Mouse (Mus musculus) midbrain, embryonic 14.5 days (tissue): ENCODE results near the gene Fam193a. TPM values are rescaled to one million over a fixed set of nuclear protein-coding genes. Genes with fewer than 3 reads are reported as not detected.

ENCODE experiments used
- ATAC-seq: fragments of 200-750 bp; cut with Nextera tagmentation; 2 replicates; pipeline ENCODE4 v1.8.0; 2017; ENCODE audit warnings: moderate number of reproducible peaks, moderate library complexity; ENCODE audit not compliant: low FRiP score, low TSS enrichment
- DNase-seq: peaks from one replicate; pipeline ENCODE4 v3.0.0-alpha.2; 2015
- H3K27ac ChIP-seq: fragments of 300-500 bp; sonication (generic); replicated peaks from 2 replicates; pipeline ENCODE4 v1.5.1; 2014; ENCODE audit warnings: mild to moderate bottlenecking, low read depth, low read length, moderate library complexity
- H3K27me3 ChIP-seq: fragments of 300-500 bp; sonication (generic); 2 replicates; pipeline ENCODE4 v1.6.1; 2014; ENCODE audit warnings: low read length, control low read depth, mixed read lengths; ENCODE audit not compliant: control insufficient read depth, insufficient read depth
- H3K36me3 ChIP-seq: fragments of 300-500 bp; sonication (generic); 2 replicates; pipeline ENCODE4 v1.6.1; 2014; ENCODE audit warnings: low read length, control low read depth; ENCODE audit not compliant: control insufficient read depth, insufficient read depth
- H3K4me1 ChIP-seq: fragments of 300-500 bp; sonication (generic); 2 replicates; pipeline ENCODE4 v1.6.1; 2014; ENCODE audit warnings: mild to moderate bottlenecking, antibody characterized with exemption, low read length, control low read depth; ENCODE audit not compliant: control insufficient read depth, insufficient read depth
- H3K4me2 ChIP-seq: fragments of 300-500 bp; sonication (generic); 2 replicates; pipeline ENCODE4 v1.6.1; 2014; ENCODE audit warnings: mild to moderate bottlenecking, low read length, moderate library complexity
- H3K4me3 ChIP-seq: fragments of 300-500 bp; sonication (generic); replicated peaks from 2 replicates; pipeline ENCODE4 v1.5.1; 2014; ENCODE audit warnings: low read depth, low read length
- H3K9ac ChIP-seq: fragments of 300-500 bp; sonication (generic); replicated peaks from 2 replicates; pipeline ENCODE4 v1.6.1; 2014; ENCODE audit warnings: mild to moderate bottlenecking, low read length, moderate library complexity
- H3K9me3 ChIP-seq: fragments of 300-500 bp; sonication (generic); 2 replicates; pipeline ENCODE4 v1.6.1; 2016; ENCODE audit warnings: low read length, control low read depth, mixed read lengths; ENCODE audit not compliant: control insufficient read depth
- WGBS: fragments of 180-500 bp; shearing (Covaris S2); extraction: QIAGEN DNeasy Blood & Tissue Kit; methylation state at CpG from one replicate; pipeline ENCODE4 v1.1.7; 2014; 5-methylcytosine and 5-hydroxymethylcytosine counted together
- polyA plus RNA-seq: library from polyadenylated mRNA; unstranded; fragments of >200 nt; fragmentation: Nextera tagmentation; extraction: Ambion mirVana; gene quantifications from 2 replicates; pipeline ENCODE4 v1.2.1, GENCODE M21; 2014

Gene Fam193a
- polyA plus RNA-seq, 1 experiment from 2014 or later: 21.9 TPM

DNA sequence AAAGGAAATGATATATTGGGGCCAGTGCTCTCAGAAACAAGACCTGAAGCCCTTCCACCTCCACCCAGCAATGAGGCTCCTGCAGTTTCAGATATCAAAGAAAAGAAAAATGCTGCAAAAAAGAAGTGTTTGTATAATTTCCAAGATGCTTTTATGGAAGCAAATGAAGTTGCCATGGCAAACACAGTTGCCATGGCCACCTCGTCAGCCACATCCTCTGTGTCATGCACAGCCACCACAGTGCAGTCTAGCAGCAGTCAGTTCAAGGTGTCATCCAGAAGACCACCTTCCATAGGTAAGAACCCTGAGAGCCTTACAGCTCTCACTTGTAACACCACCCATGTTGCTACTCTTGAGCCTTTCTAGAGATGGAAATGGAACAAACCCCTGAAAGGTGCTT lies 89.3 kb downstream of the Fam193a start:
- Histone ChIP-seq H3K36me3 (peaks cover 81% of the 10 kb centered on the region), H3K4me2 (no peak overlapping the region)
- DNase-seq: no peak

DNA sequence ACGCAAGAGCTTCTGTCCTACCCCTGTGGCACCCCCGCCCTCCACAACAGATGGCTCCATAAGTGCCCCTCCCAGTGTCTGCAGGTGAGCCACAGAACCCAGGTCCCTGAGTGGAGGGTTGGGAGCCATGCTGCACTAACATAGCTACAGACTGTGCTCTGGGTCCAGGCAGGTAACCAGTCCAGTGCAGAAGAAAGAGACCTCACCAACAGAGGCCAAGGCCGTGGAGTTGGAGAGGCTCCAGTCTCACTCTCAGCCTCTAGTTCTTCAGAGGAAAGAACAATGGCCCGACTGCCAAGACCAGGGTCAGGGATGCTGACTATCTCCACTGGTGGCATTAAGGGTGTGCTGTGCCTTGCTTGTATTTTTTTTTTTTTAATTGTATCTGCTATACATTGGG lies 91.6 kb downstream of the Fam193a start:
- DNase-seq: no peak
- Histone ChIP-seq H3K4me1 (no peaks in the 10 kb centered on the region), H3K4me2 (no peak overlapping the region), H3K27ac (no peak overlapping the region), H3K9ac (no peak overlapping the region), H3K27me3 (no peaks in the 10 kb centered on the region), H3K4me3 (no peak overlapping the region), H3K9me3 (no peaks in the 10 kb centered on the region), H3K36me3 (peaks cover 93% of the 10 kb centered on the region)
- WGBS: 93% methylated on average over 4 of the region's 4 CpGs
- no peak for ATAC-seq

More for the DNA sequence above, 89.3 kb downstream of the Fam193a start:
- Histone ChIP-seq H3K27ac (no peak overlapping the region), H3K4me1 (no peaks in the 10 kb centered on the region), H3K9ac (no peak overlapping the region), H3K9me3 (no peaks in the 10 kb centered on the region), H3K27me3 (no peaks in the 10 kb centered on the region), H3K4me3 (no peak overlapping the region)
- no peak for ATAC-seq
- WGBS: 86% methylated on average over 1 of the region's 1 CpGs

DNA sequence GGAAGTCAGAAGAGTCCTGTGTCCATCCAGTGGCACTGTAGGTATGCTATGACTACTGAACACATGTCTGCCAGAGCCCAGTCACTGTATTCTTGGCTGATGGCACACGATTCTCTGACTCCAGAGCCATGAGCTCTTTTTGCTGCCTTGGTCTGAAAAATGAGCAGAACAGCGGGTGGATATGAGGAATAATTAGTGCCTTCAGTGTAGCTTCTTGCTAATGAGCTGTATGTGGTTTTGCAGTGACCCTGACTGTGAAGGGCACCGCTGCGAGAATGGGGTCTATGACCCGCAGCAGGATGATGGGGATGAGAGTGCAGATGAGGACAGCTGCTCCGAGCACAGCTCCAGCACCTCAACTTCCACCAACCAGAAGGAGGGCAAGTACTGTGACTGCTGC lies 92.1 kb downstream of the Fam193a start:
- WGBS: 93% methylated on average over 6 of the region's 6 CpGs
- peaks cover 95% of the 10 kb centered on the region for H3K36me3 ChIP-seq
- H3K4me2 ChIP-seq: no peak overlapping the region
- H3K9me3 ChIP-seq: no peaks in the 10 kb centered on the region
- no peak overlapping the region for H3K9ac ChIP-seq
- ATAC-seq (no peak), DNase-seq (no peak)
- H3K4me3 ChIP-seq: no peak overlapping the region
- no peaks in the 10 kb centered on the region for H3K27me3 ChIP-seq
- H3K4me1 ChIP-seq: no peaks in the 10 kb centered on the region
- no peak overlapping the region for H3K27ac ChIP-seq

DNA sequence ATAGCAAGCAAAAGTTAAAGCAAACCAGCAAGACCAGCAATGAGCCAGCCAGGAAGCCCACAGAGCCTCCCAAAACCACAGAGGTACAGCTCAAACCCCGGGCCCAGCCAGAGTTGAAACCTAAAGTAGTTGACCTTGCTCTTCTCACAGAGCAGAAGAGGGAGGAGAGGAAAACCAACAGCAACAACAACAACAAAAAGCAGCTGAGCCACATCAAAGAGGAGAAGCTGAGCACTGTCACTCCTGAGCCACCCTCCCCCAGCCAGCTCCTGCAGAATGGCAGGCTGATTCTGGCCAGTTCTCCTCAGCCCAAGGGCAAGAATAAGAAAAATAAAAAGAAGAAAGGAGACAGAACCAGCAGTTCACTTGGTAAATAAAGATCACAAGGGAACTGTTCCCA lies 96.3 kb downstream of the Fam193a start:
- H3K9me3 ChIP-seq: no peaks in the 10 kb centered on the region
- no peak overlapping the region for H3K4me2 ChIP-seq
- no peak overlapping the region for H3K9ac ChIP-seq
- ATAC-seq (no peak), DNase-seq (no peak)
- H3K27ac ChIP-seq: no peak overlapping the region
- H3K4me1 ChIP-seq: no peaks in the 10 kb centered on the region
- H3K4me3 ChIP-seq: no peak overlapping the region
- peaks cover 70% of the 10 kb centered on the region for H3K36me3 ChIP-seq
- 95% methylated on average over 1 of the region's 1 CpGs for WGBS
- no peaks in the 10 kb centered on the region for H3K27me3 ChIP-seq

DNA sequence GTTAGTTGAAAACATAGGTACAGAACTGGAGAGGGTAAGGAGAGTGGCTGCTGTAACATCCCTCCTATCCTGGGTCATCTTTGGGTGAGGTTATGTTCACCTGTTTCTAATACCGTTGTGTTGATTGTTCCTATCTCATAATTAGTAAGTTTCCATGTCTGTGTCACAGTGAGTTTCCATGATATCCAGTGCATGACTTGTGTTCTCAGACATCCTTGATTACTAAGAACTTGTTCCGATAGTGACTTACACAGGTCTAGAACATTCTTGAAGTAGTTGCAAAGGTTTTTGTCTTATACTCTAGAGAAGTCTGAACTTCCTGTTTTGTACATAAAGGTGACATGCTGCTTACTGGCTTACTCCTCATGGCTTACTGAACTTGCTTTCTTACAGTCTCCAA lies 96.9 kb downstream of the Fam193a start:
- DNase-seq: no peak
- 98% methylated on average over 2 of the region's 2 CpGs for WGBS
- no peak overlapping the region for H3K4me2 ChIP-seq
- H3K9me3 ChIP-seq: no peaks in the 10 kb centered on the region
- no peak overlapping the region for H3K9ac ChIP-seq
- H3K36me3 ChIP-seq: peaks cover 64% of the 10 kb centered on the region
- H3K27me3 ChIP-seq: no peaks in the 10 kb centered on the region
- no peak overlapping the region for H3K27ac ChIP-seq
- no peak overlapping the region for H3K4me3 ChIP-seq
- H3K4me1 ChIP-seq: no peaks in the 10 kb centered on the region
- ATAC-seq: no peak

DNA sequence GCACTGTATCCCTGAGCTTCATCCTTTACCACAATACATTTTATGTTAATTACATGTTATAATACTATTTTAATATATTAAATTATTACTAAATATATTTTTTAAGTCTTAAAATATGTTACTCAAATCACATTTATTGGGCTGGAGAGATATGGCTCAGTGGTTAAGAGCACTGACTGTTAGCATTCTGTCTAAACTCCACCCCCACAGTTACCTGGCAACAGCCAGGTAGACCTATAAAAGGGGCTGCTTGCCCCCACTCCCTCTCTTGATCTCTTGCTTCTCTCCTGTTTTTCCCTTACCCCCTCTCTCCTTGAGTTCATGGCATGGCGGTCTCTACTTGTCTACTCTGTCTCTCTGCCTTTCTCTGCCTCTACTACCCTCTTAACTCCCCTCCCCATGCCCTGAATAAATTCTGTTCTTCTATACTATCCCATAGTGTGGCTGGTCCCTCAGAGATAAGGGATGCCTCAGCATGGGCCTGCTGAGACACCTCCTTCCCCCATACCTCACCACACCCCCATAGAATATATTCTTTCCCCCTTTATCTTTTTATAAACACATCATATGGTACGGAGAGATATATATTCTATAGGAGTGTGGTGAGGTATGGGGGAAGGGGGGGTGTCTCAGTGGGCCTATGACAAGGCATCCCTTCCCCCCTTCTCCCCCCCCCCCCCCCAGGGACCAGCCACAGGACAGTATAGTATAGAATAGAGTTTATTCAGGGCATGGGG lies 98.5 kb downstream of the Fam193a start:
- H3K4me1 ChIP-seq: no peaks in the 10 kb centered on the region
- H3K36me3 ChIP-seq: peaks cover 55% of the 10 kb centered on the region
- H3K4me3 ChIP-seq: no peak overlapping the region
- no peaks in the 10 kb centered on the region for H3K9me3 ChIP-seq
- ATAC-seq (no peak), DNase-seq (no peak)
- 97% methylated on average over 2 of the region's 2 CpGs for WGBS
- H3K9ac ChIP-seq: no peak overlapping the region
- H3K4me2 ChIP-seq: no peak overlapping the region
- H3K27me3 ChIP-seq: no peaks in the 10 kb centered on the region
- H3K27ac ChIP-seq: no peak overlapping the region

DNA sequence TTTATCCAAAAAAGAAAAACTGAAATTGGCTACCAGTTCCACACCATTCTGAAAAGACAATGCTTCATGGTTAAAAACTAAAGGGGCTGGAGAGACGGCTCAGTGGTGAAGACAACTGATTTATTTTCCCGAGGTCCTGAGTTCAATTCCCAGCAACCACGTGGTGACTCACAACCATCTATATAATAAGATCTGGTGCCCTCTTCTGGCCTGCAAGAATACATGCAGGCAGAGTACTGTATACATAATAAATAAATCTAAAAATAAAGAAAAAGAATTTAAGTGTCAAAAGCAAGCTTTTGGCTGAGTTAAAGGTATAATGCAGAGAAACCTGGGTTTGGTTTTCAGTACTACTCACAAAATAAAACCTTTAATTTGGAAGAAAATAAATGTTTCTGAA lies 111.2 kb downstream of the Fam193a start:
- Histone ChIP-seq H3K36me3 (peaks cover 78% of the 10 kb centered on the region), H3K4me2 (no peak overlapping the region), H3K9ac (no peak overlapping the region), H3K4me1 (no peaks in the 10 kb centered on the region), H3K27ac (no peak overlapping the region), H3K4me3 (no peak overlapping the region), H3K9me3 (no peaks in the 10 kb centered on the region), H3K27me3 (no peaks in the 10 kb centered on the region)
- no peak for ATAC-seq
- no peak for DNase-seq
- 85% methylated on average over 3 of the region's 3 CpGs for WGBS

DNA sequence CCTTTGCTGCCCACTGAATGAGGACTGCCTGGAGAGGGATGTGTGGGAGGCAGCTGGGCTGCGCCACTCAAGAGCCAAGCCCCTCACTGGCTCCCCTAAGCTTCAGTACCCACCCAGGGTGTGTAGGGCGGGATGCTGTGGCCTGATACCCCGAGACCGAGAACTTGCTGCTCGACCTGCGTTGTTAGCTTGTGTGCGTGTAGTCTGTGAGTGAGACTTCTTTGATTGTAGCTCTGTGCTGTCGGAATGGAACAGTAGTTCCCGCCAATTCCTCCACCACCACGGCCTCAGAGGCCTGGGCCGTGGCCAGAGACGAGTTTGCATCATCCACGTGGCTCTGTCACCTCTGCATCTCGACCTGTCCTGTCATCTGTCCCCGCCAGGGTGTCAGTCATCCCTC lies 116.0 kb downstream of the Fam193a start:
- H3K27ac ChIP-seq: no peak overlapping the region
- ATAC-seq (no peak), DNase-seq (no peak)
- H3K9ac ChIP-seq: no peak overlapping the region
- H3K4me2 ChIP-seq: no peak overlapping the region
- 94% methylated on average over 15 of the region's 15 CpGs for WGBS
- no peaks in the 10 kb centered on the region for H3K9me3 ChIP-seq
- H3K4me1 ChIP-seq: no peaks in the 10 kb centered on the region
- no peaks in the 10 kb centered on the region for H3K27me3 ChIP-seq
- no peak overlapping the region for H3K4me3 ChIP-seq
- H3K36me3 ChIP-seq: peaks cover 57% of the 10 kb centered on the region

DNA sequence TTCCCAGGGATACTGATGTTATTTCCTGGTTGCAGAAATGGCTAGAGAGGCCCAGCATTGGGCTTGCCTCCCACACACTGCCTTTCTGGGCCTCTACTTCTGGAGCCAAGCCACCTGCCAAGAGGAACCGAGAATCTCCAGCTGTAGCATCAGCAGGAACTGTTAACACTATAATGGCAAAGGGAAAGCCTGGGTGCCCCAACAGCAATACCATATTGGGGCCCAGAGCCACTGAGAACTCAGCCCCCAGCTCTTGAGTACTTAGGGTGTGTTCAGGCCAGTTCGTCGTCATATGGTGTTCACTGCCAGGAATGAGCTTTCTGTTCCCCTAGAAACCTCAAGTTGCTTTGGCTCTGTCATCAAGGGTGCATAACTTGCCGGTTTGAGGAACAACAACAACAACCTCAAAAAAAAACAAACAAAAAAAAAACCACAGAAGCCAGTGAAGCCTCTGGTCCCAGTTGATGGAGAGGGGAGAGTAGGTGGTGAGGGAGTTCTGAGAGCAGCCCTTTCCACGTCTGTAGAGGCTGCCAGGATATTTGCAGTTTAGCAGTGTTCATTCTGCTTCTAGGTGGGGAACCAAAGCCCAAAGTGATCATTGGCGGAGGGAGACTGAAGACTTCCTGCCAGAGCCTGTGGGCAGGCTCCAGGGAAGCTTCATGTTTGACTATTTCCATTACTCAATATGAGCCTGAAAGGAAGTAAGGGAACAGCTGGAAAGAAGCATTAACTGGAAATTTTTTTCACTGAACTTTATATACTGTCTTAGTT lies 117.8 kb downstream of the Fam193a start:
- 85% methylated on average over 6 of the region's 6 CpGs for WGBS
- H3K36me3 ChIP-seq: peaks cover 43% of the 10 kb centered on the region

More for the DNA sequence above, 117.8 kb downstream of the Fam193a start:
- no peaks in the 10 kb centered on the region for H3K9me3 ChIP-seq
- no peaks in the 10 kb centered on the region for H3K4me1 ChIP-seq
- H3K27ac ChIP-seq: no peak overlapping the region
- no peak overlapping the region for H3K9ac ChIP-seq
- DNase-seq (no peak), ATAC-seq (no peak)
- no peaks in the 10 kb centered on the region for H3K27me3 ChIP-seq
- no peak overlapping the region for H3K4me3 ChIP-seq
- H3K4me2 ChIP-seq: no peak overlapping the region
